ENCODE assay signal across 9 mouse cellular contexts in genomic region chrX:159442128-159442527, GRCm38 (mm10). TPM values are rescaled to one million over a fixed set of nuclear protein-coding genes. Genes with fewer than 3 reads are reported as not detected.
DNase-seq lines count a peak whose midpoint lies in the region; ATAC-seq and TF ChIP-seq lines count a peak whose summit lies in the region.
"Had no signal": no experiment of that assay in that cellular context is flagged by ENCODE, and none has a peak within 500 bp of the region (broad histone marks: within the 10 kb centered on the region; RNA-seq: fewer than 3 reads in every experiment).

No protein-coding gene starts in this region.

- TF ChIP-seq CTCF in CH12.LX (conservative IDR thresholded peaks at IDR 0.05 in 1 of 2, IDR thresholded peaks at IDR 0.05 in 1 of 2; ENCODE audit: low read depth in 2 of 2, low read length in 2 of 2): peak; percentile 36 to 77; a peak in 3 of 4 replicates

- no peak overlapping the region for H3K27ac ChIP-seq in kidney, embryonic 15.5 days
- no peak overlapping the region for H3K27ac ChIP-seq in CH12.LX (ENCODE audit: insufficient read depth, low read depth)
- H3K27ac ChIP-seq: embryonic facial prominence, embryonic 13.5 days had no signal

- H3K4me2 ChIP-seq in kidney, embryonic 15.5 days: no peak overlapping the region
- no peak overlapping the region for H3K4me2 ChIP-seq in CH12.LX (ENCODE audit: insufficient read depth, low read depth, poor library complexity, severe bottlenecking)
- H3K4me2 ChIP-seq: embryonic facial prominence, embryonic 13.5 days had no signal

- in situ Hi-C loops in CH12.LX (cut with MboI; ENCODE audit: low pct_ligation_motif_present, low pct_unique_long_range_greater_than_20kb, low sequenced_read_pairs): loop anchor here (10.0 kb wide), 1 partner anchor 163 kb away; no protein-coding TSS in a partner anchor

- TF ChIP-seq POLR2A in CH12.LX (IDR thresholded peaks at IDR 0.05; ENCODE audit: low read depth, low read length): no peak

- TF ChIP-seq RAD21 in CH12.LX (IDR thresholded peaks at IDR 0.05; ENCODE audit: low read depth, low read length): peak; percentile 83

- no peaks in the 10 kb centered on the region for H3K36me3 ChIP-seq in kidney, embryonic 15.5 days
- H3K36me3 ChIP-seq in CH12.LX (replicated peaks in 1 of 2; ENCODE audit: control insufficient read depth in 1 of 2, insufficient read depth in 1 of 2, low read length in 1 of 2): no peaks in the 10 kb centered on the region
- H3K36me3 ChIP-seq: embryonic facial prominence, embryonic 13.5 days had no signal

- H3K79me2 ChIP-seq in CH12.LX (replicated peaks; ENCODE audit: control insufficient read depth, extremely low read depth, insufficient read depth, poor library complexity, severe bottlenecking): no peaks in the 10 kb centered on the region

- dilution Hi-C loops in CH12.LX (cut with MboI; ENCODE audit: extremely low pct_ligation_motif_present, extremely low pct_unique_long_range_greater_than_20kb, low sequenced_read_pairs): no loop called here

- peak; percentile 3 for DNase-seq in kidney, adult 11 months
- peak; percentile 48 for DNase-seq in CH12.LX (ENCODE audit: extremely low read depth)
- peak; percentile 5 to 28 for DNase-seq in adrenal gland, adult 18-20 months (ENCODE audit: low spot score in 2 of 2)
- peak; percentile 69 for DNase-seq in embryo, embryonic 11 days
- DNase-seq in kidney, postnatal 10 days: peak; percentile 64
- peak; percentile 8 for DNase-seq in lung, postnatal 25 days (ENCODE audit: low spot score)
- DNase-seq in urinary bladder, adult 2 months (ENCODE audit: low spot score): no peak

- H3K9ac ChIP-seq in kidney, embryonic 15.5 days: no peak overlapping the region
- H3K9ac ChIP-seq in CH12.LX (ENCODE audit: insufficient read depth, low read depth): no peak overlapping the region
- H3K9ac ChIP-seq: embryonic facial prominence, embryonic 13.5 days had no signal

- H3K4me3 ChIP-seq in kidney, embryonic 15.5 days (replicated peaks): no peak overlapping the region
- no peak overlapping the region for H3K4me3 ChIP-seq in CH12.LX (replicated peaks in 1 of 3; ENCODE audit: low read depth in 2 of 3, low read length in 2 of 3, poor library complexity in 1 of 3)
- H3K4me3 ChIP-seq: embryonic facial prominence, embryonic 13.5 days had no signal

- TF ChIP-seq EP300 in CH12.LX (IDR thresholded peaks at IDR 0.05; ENCODE audit: low read length): no peak

- H3K27me3 ChIP-seq in kidney, embryonic 15.5 days: 0 out of 2 replicates have a peak, but pooled peaks cover 2% of the 10 kb centered on the region
- no peaks in the 10 kb centered on the region for H3K27me3 ChIP-seq in CH12.LX (replicated peaks)

- H3K4me1 ChIP-seq in kidney, embryonic 15.5 days: no peaks in the 10 kb centered on the region
- H3K4me1 ChIP-seq in CH12.LX (ENCODE audit: control insufficient read depth in 1 of 2, insufficient read depth in 2 of 2): no peaks in the 10 kb centered on the region
- H3K4me1 ChIP-seq: embryonic facial prominence, embryonic 13.5 days had no signal

- 42% methylated on average over 3 of the region's 3 CpGs for WGBS in kidney, embryonic 15.5 days

- H3K9me3 ChIP-seq in kidney, embryonic 15.5 days (replicated peaks): no peaks in the 10 kb centered on the region
- H3K9me3 ChIP-seq in CH12.LX (replicated peaks; ENCODE audit: low read length): no peaks in the 10 kb centered on the region
- H3K9me3 ChIP-seq: embryonic facial prominence, embryonic 13.5 days had no signal

- ATAC-seq in kidney, embryonic 15.5 days (replicated peaks; ENCODE audit: low FRiP score): no peak

TF ChIP-seq in CH12.LX, 34 proteins besides CTCF, POLR2A, EP300 and RAD21:
- TF ChIP-seq TBP (conservative IDR thresholded peaks at IDR 0.05; ENCODE audit: low read depth, low read length) (no peak), SMC3 (IDR thresholded peaks at IDR 0.05; ENCODE audit: low read depth, low read length) (peak; percentile 68), ZNF384 (IDR thresholded peaks at IDR 0.05; ENCODE audit: low read depth, low read length) (0 out of 2 replicates have a peak, but pooled peaks have one; percentile 7)

RNA-seq across cellular contexts. Expression of gene Map7d2, which starts 27.8 kb away (rescaled TPM):
- 2.7 and 3.5 TPM in 2 replicates for polyA plus RNA-seq in kidney, embryonic 15.5 days (2015; fragmentation: Nextera tagmentation; extraction: Ambion mirVana)
- total RNA-seq in CH12.LX (2012; rRNA removed) (not detected in 2 replicates), CH12.LX (2014; rRNA removed) (0.14 and 0.19 TPM in 2 replicates)
- polyA plus RNA-seq in CH12.LX (2012; ENCODE audit: insufficient read length, low read depth): 0.75 and 1.1 TPM in 2 replicates
- total RNA-seq in adrenal gland, adult 18-20 months (2021): 1 to 10 TPM; 3.9 to 4.0 TPM
- polyA plus RNA-seq in urinary bladder, adult 2 months (2012; rRNA removed): 0.21 and 0.28 TPM in 2 replicates
